Mouse (Mus musculus): ENCODE results near the gene Lamb3. TPM values are rescaled to one million over a fixed set of nuclear protein-coding genes. Genes with fewer than 3 reads are reported as not detected.

Gene Lamb3
- polyA plus RNA-seq, 1 experiment from 2014 or later = 1.2 TPM

DNA sequence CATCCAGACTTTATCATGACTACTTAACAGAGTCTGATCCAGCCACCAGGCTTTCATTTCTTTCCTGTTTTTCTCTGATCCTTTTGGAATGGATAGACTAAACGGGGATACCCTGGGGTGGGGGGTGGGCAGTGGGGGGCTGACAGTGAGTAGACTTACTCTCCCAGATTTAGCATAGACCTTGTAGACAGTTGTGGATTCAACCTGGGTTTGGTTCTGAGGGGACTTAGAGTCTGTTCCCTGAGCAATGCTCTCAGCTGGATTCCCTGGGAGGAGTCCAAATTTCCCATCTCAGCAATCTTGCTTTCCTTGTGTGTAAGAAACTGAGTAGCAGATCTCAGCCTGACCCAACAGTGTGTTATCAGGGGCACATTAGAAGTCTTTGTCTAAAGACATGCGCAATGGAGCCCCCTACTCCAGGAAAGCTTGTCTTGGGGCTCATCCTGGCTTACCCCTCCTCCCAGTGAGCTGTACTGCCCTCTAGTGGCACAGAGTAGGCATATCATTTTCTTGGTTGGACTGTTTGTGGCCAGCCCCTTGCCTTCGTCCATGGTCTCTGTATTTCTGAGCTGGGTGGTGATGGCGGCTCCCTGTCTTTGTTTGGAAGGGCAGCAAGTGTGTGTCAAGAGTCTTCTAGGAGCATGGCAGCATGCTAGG lies 169.1 kb downstream of the Lamb3 start:
- H3K36me3 ChIP-seq (ENCODE audit: control insufficient read depth, insufficient read depth) = no peaks in the 10 kb centered on the region
- peak; percentile 27; the same call in 1 of the 2 replicates for ATAC-seq (ENCODE audit: low read depth)
- H3K4me1 ChIP-seq (ENCODE audit: control insufficient read depth, low read depth, low read length) = no peaks in the 10 kb centered on the region
- no peak overlapping the region for H3K4me3 ChIP-seq (ENCODE audit: low read depth, low read length)
- 23% methylated on average over 4 of the region's 4 CpGs for WGBS (ENCODE audit: insufficient replicate concordance)
- H3K9ac ChIP-seq (ENCODE audit: low read depth, low read length) = no peak overlapping the region
- no peak overlapping the region for H3K27ac ChIP-seq (ENCODE audit: low read length)
- H3K27me3 ChIP-seq (ENCODE audit: control insufficient read depth, insufficient read depth, low read depth, low read length) = no peaks in the 10 kb centered on the region
- H3K9me3 ChIP-seq (replicated peaks; ENCODE audit: control insufficient read depth, low read length) = no peaks in the 10 kb centered on the region
- H3K4me2 ChIP-seq (ENCODE audit: low read depth, low read length) = no peak overlapping the region

DNA sequence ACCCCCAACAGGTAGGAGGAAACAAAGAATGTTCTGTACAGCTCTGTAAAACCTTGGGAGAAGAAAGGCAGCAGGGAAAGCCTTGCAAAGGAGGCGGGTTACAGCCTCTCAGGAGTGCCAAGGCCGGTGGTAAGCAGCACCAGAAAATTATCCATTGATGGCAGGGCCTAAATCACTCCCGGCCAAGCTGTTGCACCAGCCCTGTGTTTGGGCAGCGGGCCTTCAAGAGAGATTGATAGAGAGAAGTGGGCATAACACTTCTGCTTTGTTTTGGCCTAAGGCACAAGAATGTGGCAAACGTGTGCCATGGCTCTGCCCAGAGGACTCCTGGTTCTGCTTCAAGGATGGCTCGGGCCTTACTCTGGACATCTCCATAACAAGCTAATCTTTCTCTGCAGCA lies 172.1 kb downstream of the Lamb3 start:
- H3K4me1 ChIP-seq (ENCODE audit: control insufficient read depth, low read depth, low read length) = no peaks in the 10 kb centered on the region
- 47% methylated on average over 6 of the region's 6 CpGs for WGBS (ENCODE audit: insufficient replicate concordance)
- no peak overlapping the region for H3K4me2 ChIP-seq (ENCODE audit: low read depth, low read length)
- no peak overlapping the region for H3K4me3 ChIP-seq (ENCODE audit: low read depth, low read length)
- H3K36me3 ChIP-seq (ENCODE audit: control insufficient read depth, insufficient read depth) = no peaks in the 10 kb centered on the region
- ATAC-seq (ENCODE audit: low read depth) = no peak
- no peak overlapping the region for H3K27ac ChIP-seq (ENCODE audit: low read length)
- no peaks in the 10 kb centered on the region for H3K9me3 ChIP-seq (replicated peaks; ENCODE audit: control insufficient read depth, low read length)
- no peaks in the 10 kb centered on the region for H3K27me3 ChIP-seq (ENCODE audit: control insufficient read depth, insufficient read depth, low read depth, low read length)
- no peak overlapping the region for H3K9ac ChIP-seq (ENCODE audit: low read depth, low read length)

DNA sequence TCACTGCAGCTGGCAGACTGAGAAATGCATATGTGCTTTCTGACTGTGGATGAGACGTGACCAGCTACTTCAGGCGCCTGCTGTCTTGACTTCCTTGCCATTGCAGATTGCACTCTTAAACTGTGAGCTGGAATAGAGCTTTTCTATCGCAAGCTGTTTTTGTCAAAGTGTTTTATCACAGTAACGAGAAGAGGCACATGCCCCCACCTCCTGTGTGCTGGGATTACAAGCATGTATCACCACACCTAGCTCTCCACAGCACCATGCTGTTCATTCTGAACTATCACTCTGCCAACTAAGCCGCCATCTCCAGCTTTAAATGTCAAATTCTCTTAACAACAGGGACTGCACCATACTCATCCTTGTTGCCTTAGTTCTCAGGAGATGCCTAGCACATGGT lies 173.4 kb downstream of the Lamb3 start:
- Histone ChIP-seq H3K4me3 (ENCODE audit: low read depth, low read length) (no peak overlapping the region), H3K27ac (ENCODE audit: low read length) (no peak overlapping the region), H3K9me3 (replicated peaks; ENCODE audit: control insufficient read depth, low read length) (no peaks in the 10 kb centered on the region), H3K9ac (ENCODE audit: low read depth, low read length) (no peak overlapping the region), H3K4me2 (ENCODE audit: low read depth, low read length) (no peak overlapping the region), H3K36me3 (ENCODE audit: control insufficient read depth, insufficient read depth) (no peaks in the 10 kb centered on the region), H3K4me1 (ENCODE audit: control insufficient read depth, low read depth, low read length) (no peaks in the 10 kb centered on the region), H3K27me3 (ENCODE audit: control insufficient read depth, insufficient read depth, low read depth, low read length) (no peaks in the 10 kb centered on the region)
- WGBS (ENCODE audit: insufficient replicate concordance) = 54% methylated on average over 5 of the region's 5 CpGs
- ATAC-seq (ENCODE audit: low read depth) = no peak

DNA sequence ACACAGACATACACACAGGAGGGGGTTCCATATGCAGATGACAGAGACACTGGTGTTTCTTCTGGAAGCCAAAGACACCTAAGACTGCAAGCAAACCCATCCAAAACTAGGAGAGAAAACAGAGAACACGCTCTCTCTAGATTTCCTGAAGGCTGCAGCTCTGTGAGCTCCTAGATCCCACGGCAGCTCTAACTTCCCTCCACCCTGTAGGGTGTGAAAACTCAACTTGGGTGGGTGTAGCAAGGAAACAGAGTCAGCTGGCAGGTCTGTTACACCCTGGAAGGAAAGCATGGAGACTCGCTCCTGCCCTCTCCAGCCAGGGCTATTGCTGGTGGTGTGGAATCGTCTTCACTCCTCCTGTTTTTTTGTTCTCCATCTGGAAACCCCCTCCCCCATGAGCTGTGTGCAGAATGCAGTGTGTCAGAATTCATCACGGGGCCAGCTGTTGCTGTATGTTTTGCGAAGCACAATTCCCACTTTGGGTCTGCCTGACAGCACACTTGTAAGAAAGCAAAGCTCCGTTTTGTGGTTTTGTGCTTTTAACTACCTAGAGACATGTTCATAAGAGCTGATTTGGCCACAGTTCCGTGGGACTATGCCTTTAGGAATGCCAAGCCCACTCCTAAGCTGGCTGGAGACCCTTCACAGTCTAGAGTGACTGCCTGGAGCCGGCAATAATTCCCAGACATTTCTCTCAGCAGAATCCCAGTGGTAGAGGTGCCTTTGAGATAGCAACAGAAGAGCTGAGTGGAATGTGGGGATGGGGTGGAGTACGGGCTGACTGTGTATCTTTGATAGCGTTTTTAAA lies 174.3 kb downstream of the Lamb3 start:
- no peaks in the 10 kb centered on the region for H3K27me3 ChIP-seq (ENCODE audit: control insufficient read depth, insufficient read depth, low read depth, low read length)
- 33% methylated on average over 11 of the region's 11 CpGs for WGBS (ENCODE audit: insufficient replicate concordance)
- peak overlapping the region; percentile 49; the same call in 1 of the 2 replicates for H3K4me3 ChIP-seq (ENCODE audit: low read depth, low read length)
- H3K36me3 ChIP-seq (ENCODE audit: control insufficient read depth, insufficient read depth) = no peaks in the 10 kb centered on the region
- H3K9me3 ChIP-seq (replicated peaks; ENCODE audit: control insufficient read depth, low read length) = no peaks in the 10 kb centered on the region
- ATAC-seq (ENCODE audit: low read depth) = 0 out of 2 replicates have a peak, but pooled peaks have one; percentile 2
- H3K9ac ChIP-seq (ENCODE audit: low read depth, low read length) = no peak overlapping the region
- H3K4me2 ChIP-seq (ENCODE audit: low read depth, low read length) = peak overlapping the region; percentile 73
- H3K4me1 ChIP-seq (ENCODE audit: control insufficient read depth, low read depth, low read length) = peaks cover 2% of the 10 kb centered on the region; the same call in 1 of the 2 replicates
- no peak overlapping the region for H3K27ac ChIP-seq (ENCODE audit: low read length)

DNA sequence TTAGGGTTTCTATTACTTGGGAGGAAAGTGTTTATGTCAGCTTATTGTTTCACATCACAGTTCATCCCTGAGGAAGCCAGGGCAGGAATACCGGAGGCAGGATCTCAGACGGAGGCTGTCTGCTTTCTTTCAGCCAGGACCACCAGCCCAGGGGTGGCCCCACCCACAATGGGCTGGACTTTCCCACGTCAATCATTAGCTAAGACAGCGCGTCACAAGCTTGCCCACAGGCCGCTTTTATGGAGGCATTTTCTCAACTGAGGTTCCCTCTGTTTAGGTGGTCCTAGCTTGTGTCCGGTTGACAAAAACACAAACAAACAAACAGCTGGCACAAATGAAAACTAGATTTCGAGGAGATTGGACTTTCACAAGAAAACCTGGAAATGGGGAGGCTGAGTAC lies 174.9 kb downstream of the Lamb3 start:
- H3K9ac ChIP-seq (ENCODE audit: low read depth, low read length) = no peak overlapping the region
- peaks cover 2% of the 10 kb centered on the region; the same call in 1 of the 2 replicates for H3K4me1 ChIP-seq (ENCODE audit: control insufficient read depth, low read depth, low read length)
- 0% methylated on average over 8 of the region's 8 CpGs for WGBS (ENCODE audit: insufficient replicate concordance)

DNA sequence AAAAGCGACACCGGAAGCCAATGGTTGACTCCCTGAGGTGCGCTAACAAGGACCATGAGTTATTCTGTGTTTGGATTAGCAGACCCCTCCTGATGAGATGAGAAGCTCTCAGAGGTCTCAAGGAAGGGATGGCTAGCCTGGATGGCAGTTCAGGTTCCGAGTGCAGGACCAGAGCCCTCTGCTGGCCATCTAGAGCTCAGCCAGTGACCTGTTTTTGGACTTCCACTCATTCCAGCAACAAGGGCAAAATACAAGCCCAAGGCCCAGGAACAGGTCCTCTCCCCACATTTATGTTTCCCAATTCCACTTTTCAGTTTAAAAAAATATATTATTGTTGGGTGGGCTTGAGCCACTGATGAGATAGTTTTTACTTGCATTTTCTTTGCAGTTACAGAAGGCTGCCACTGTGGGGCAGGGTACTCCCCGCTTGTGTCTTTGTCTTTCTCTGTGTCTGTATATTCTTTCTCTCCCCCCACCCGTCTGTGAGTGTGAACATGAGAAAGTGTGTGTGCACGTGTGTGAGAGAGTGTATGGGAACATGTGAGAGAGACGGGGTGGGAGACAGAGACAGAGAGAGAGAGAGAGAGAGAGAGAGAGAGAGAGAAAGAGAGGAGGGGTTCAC lies 175.5 kb downstream of the Lamb3 start:
- Histone ChIP-seq H3K4me3 (ENCODE audit: low read depth, low read length) (peak overlapping the region; percentile 49), H3K4me2 (ENCODE audit: low read depth, low read length) (peak overlapping the region; percentile 73), H3K27me3 (ENCODE audit: control insufficient read depth, insufficient read depth, low read depth, low read length) (no peaks in the 10 kb centered on the region), H3K9ac (ENCODE audit: low read depth, low read length) (no peak overlapping the region), H3K4me1 (ENCODE audit: control insufficient read depth, low read depth, low read length) (peaks cover 2% of the 10 kb centered on the region; the same call in 1 of the 2 replicates), H3K36me3 (ENCODE audit: control insufficient read depth, insufficient read depth) (no peaks in the 10 kb centered on the region), H3K9me3 (replicated peaks; ENCODE audit: control insufficient read depth, low read length) (no peaks in the 10 kb centered on the region), H3K27ac (ENCODE audit: low read length) (no peak overlapping the region)
- ATAC-seq (ENCODE audit: low read depth) = 0 out of 2 replicates have a peak, but pooled peaks have one; percentile 38
- 5% methylated on average over 8 of the region's 8 CpGs for WGBS (ENCODE audit: insufficient replicate concordance)

More for the DNA sequence above, 174.9 kb downstream of the Lamb3 start:
- Histone ChIP-seq H3K27ac (ENCODE audit: low read length) (no peak overlapping the region), H3K36me3 (ENCODE audit: control insufficient read depth, insufficient read depth) (no peaks in the 10 kb centered on the region), H3K4me3 (ENCODE audit: low read depth, low read length) (peak overlapping the region; percentile 49), H3K9me3 (replicated peaks; ENCODE audit: control insufficient read depth, low read length) (no peaks in the 10 kb centered on the region), H3K4me2 (ENCODE audit: low read depth, low read length) (peak overlapping the region; percentile 73), H3K27me3 (ENCODE audit: control insufficient read depth, insufficient read depth, low read depth, low read length) (no peaks in the 10 kb centered on the region)
- ATAC-seq (ENCODE audit: low read depth) = peak; percentile 65

DNA sequence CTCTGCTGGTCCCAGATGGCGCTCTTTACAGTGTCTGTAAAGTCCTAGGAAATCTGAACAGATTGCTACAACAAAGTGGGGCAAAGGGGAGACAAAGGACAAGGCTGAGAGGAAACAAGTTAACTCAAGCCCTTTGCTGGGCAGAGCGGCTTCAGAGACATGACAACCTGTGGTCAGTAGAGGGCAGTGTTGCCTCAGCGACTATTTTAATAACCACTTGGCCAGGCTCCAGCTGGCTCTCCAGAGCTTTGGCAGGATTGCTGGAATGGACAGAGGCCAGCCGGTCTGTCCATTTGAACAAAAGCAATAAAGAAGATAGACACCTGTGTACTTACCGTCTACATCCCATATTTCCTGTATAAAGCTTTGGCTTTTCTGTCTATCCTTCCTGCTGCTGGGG lies 178.6 kb downstream of the Lamb3 start:
- WGBS (ENCODE audit: insufficient replicate concordance) = 2% methylated on average over 5 of the region's 5 CpGs
- peak; percentile 36; the same call in 1 of the 2 replicates for ATAC-seq (ENCODE audit: low read depth)
- Histone ChIP-seq H3K27me3 (ENCODE audit: control insufficient read depth, insufficient read depth, low read depth, low read length) (no peaks in the 10 kb centered on the region), H3K36me3 (ENCODE audit: control insufficient read depth, insufficient read depth) (no peaks in the 10 kb centered on the region), H3K9ac (ENCODE audit: low read depth, low read length) (no peak overlapping the region), H3K4me3 (ENCODE audit: low read depth, low read length) (no peak overlapping the region), H3K4me1 (ENCODE audit: control insufficient read depth, low read depth, low read length) (peaks cover 2% of the 10 kb centered on the region; the same call in 1 of the 2 replicates), H3K9me3 (replicated peaks; ENCODE audit: control insufficient read depth, low read length) (no peaks in the 10 kb centered on the region), H3K4me2 (ENCODE audit: low read depth, low read length) (no peak overlapping the region), H3K27ac (ENCODE audit: low read length) (no peak overlapping the region)

DNA sequence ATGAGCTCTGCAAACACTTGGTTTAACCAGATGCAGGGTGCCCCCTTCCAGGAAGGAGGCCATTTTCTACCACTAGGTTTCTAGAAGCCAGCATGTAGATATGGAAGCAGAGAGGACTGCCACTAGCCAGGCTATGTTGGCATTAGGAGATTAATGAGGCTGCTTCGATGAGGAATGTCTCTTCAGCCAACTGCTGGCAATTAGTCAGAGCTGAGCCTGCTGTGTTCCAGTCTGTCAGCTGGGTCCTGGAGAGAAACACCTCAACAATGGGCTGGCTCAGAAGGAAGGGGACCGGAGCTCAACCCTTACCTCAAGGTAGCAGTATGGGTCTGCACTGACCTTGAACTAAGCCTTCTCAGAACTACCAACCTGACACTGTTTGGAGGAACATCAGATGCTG lies 179.7 kb downstream of the Lamb3 start:
- Histone ChIP-seq H3K4me2 (ENCODE audit: low read depth, low read length) (no peak overlapping the region), H3K4me1 (ENCODE audit: control insufficient read depth, low read depth, low read length) (peaks cover 2% of the 10 kb centered on the region; the same call in 1 of the 2 replicates), H3K9ac (ENCODE audit: low read depth, low read length) (no peak overlapping the region), H3K27ac (ENCODE audit: low read length) (no peak overlapping the region), H3K36me3 (ENCODE audit: control insufficient read depth, insufficient read depth) (no peaks in the 10 kb centered on the region), H3K4me3 (ENCODE audit: low read depth, low read length) (no peak overlapping the region), H3K27me3 (ENCODE audit: control insufficient read depth, insufficient read depth, low read depth, low read length) (no peaks in the 10 kb centered on the region), H3K9me3 (replicated peaks; ENCODE audit: control insufficient read depth, low read length) (no peaks in the 10 kb centered on the region)
- no peak for ATAC-seq (ENCODE audit: low read depth)
- WGBS (ENCODE audit: insufficient replicate concordance) = 36% methylated on average over 2 of the region's 2 CpGs

Data from liver, embryonic 16.5 days (tissue).